Mouse (Mus musculus): Measurements from ENCODE around the gene Fbxl8. TPM values are rescaled to one million over a fixed set of nuclear protein-coding genes. Genes with fewer than 3 reads are reported as not detected.

Fbxl8 gene
- polyA plus RNA-seq, 1 experiment from 2014 or later = 2.6 TPM

GRCm38 (mm10) chr8:105269461-105269947, 5.1 kb downstream of the Fbxl8 start, which contains the start of gene Hsf4:
Gene Hsf4 (plus strand): TSS chr8:105269801.
- H3K9ac ChIP-seq = peak within 1 kb of the TSS; percentile 70
- peaks cover 37% of the 10 kb centered on the region for H3K4me1 ChIP-seq (replicated peaks)
- peaks cover 5% of the 10 kb centered on the region; the same call in 1 of the 2 replicates for H3K9me3 ChIP-seq (replicated peaks)
- under 1% methylated on average over 41 of the region's 42 CpGs for WGBS
- ATAC-seq (ENCODE audit: insufficient number of reproducible peaks, low FRiP score) = no peak
- H3K4me2 ChIP-seq = peak within 1 kb of the TSS; percentile 87
- H3K27ac ChIP-seq (ENCODE audit: poor library complexity, severe bottlenecking) = no peak within 1 kb of the TSS
- H3K4me3 ChIP-seq = peak within 1 kb of the TSS; percentile 53
- H3K27me3 ChIP-seq (replicated peaks) = peaks cover 89% of the 10 kb centered on the region
- H3K36me3 ChIP-seq = no peaks in the 10 kb centered on the region

GRCm38 (mm10) chr8:105270101-105270915, 5.9 kb downstream of the Fbxl8 start:
- Histone ChIP-seq H3K4me2 (peak overlapping the region; percentile 87), H3K9ac (peak overlapping the region; percentile 70), H3K9me3 (replicated peaks) (peaks cover 5% of the 10 kb centered on the region; the same call in 1 of the 2 replicates), H3K36me3 (no peaks in the 10 kb centered on the region), H3K27ac (ENCODE audit: poor library complexity, severe bottlenecking) (no peak overlapping the region), H3K4me3 (peak overlapping the region; percentile 53), H3K4me1 (replicated peaks) (peaks cover 33% of the 10 kb centered on the region), H3K27me3 (replicated peaks) (peaks cover 97% of the 10 kb centered on the region)
- 4% methylated on average over 39 of the region's 39 CpGs for WGBS
- no peak for ATAC-seq (ENCODE audit: insufficient number of reproducible peaks, low FRiP score)

- Histone ChIP-seq H3K9me3 (replicated peaks) (peaks cover 5% of the 10 kb centered on the region; the same call in 1 of the 2 replicates), H3K4me3 (0 out of 2 replicates have a peak overlapping the region, but pooled peaks have one; percentile 0), H3K4me1 (replicated peaks) (peaks cover 38% of the 10 kb centered on the region), H3K4me2 (peak overlapping the region; percentile 87; the same call in 1 of the 2 replicates), H3K27ac (ENCODE audit: poor library complexity, severe bottlenecking) (no peak overlapping the region), H3K27me3 (replicated peaks) (peaks cover 98% of the 10 kb centered on the region), H3K9ac (no peak overlapping the region), H3K36me3 (no peaks in the 10 kb centered on the region)
- no peak for ATAC-seq (ENCODE audit: insufficient number of reproducible peaks, low FRiP score)
- 4% methylated on average over 11 of the region's 11 CpGs for WGBS
These were observed 6.4 kb downstream of the Fbxl8 start for GRCm38 (mm10) chr8:105270916-105271186.

- 6% methylated on average over 11 of the region's 11 CpGs for WGBS
- Histone ChIP-seq H3K4me1 (replicated peaks) (peaks cover 35% of the 10 kb centered on the region), H3K4me2 (peak overlapping the region; percentile 80), H3K9ac (peak overlapping the region; percentile 49; the same call in 1 of the 2 replicates), H3K9me3 (replicated peaks) (no peaks in the 10 kb centered on the region), H3K36me3 (no peaks in the 10 kb centered on the region), H3K27ac (ENCODE audit: poor library complexity, severe bottlenecking) (no peak overlapping the region), H3K4me3 (peak overlapping the region; percentile 48), H3K27me3 (replicated peaks) (peaks cover 97% of the 10 kb centered on the region)
- ATAC-seq (ENCODE audit: insufficient number of reproducible peaks, low FRiP score) = no peak
These were observed 10.9 kb downstream of the Fbxl8 start for GRCm38 (mm10) chr8:105275387-105275786.

- Histone ChIP-seq H3K27ac (ENCODE audit: poor library complexity, severe bottlenecking) (no peak within 1 kb of the TSS), H3K9me3 (replicated peaks) (no peaks in the 10 kb centered on the region), H3K9ac (peak within 1 kb of the TSS; percentile 49), H3K27me3 (replicated peaks) (peaks cover 97% of the 10 kb centered on the region), H3K4me2 (peak within 1 kb of the TSS; percentile 80), H3K36me3 (no peaks in the 10 kb centered on the region), H3K4me1 (replicated peaks) (peaks cover 30% of the 10 kb centered on the region), H3K4me3 (peak within 1 kb of the TSS; percentile 48)
- ATAC-seq (ENCODE audit: insufficient number of reproducible peaks, low FRiP score) = no peak
- WGBS = 11% methylated on average over 10 of the region's 10 CpGs
These were observed 11.4 kb downstream of the Fbxl8 start, which contains the start of gene Nol3 for GRCm38 (mm10) chr8:105275840-105276239. Gene Nol3 (plus strand): TSS chr8:105276140.

GRCm38 (mm10) chr8:105276292-105277120, 12.1 kb downstream of the Fbxl8 start:
- peak overlapping the region; percentile 49 for H3K9ac ChIP-seq
- peaks cover 29% of the 10 kb centered on the region for H3K4me1 ChIP-seq (replicated peaks)
- H3K27ac ChIP-seq (ENCODE audit: poor library complexity, severe bottlenecking) = no peak overlapping the region
- H3K27me3 ChIP-seq (replicated peaks) = peaks cover 94% of the 10 kb centered on the region
- peak overlapping the region; percentile 80 for H3K4me2 ChIP-seq
- ATAC-seq (ENCODE audit: insufficient number of reproducible peaks, low FRiP score) = peak; percentile 52
- 2% methylated on average over 30 of the region's 30 CpGs for WGBS
- H3K4me3 ChIP-seq = peak overlapping the region; percentile 48
- H3K9me3 ChIP-seq (replicated peaks) = no peaks in the 10 kb centered on the region
- H3K36me3 ChIP-seq = peaks cover 2% of the 10 kb centered on the region; the same call in 1 of the 2 replicates

- peaks cover 8% of the 10 kb centered on the region; the same call in 1 of the 2 replicates for H3K36me3 ChIP-seq
- peaks cover 82% of the 10 kb centered on the region for H3K27me3 ChIP-seq (replicated peaks)
- H3K27ac ChIP-seq (ENCODE audit: poor library complexity, severe bottlenecking) = no peak overlapping the region
- ATAC-seq (ENCODE audit: insufficient number of reproducible peaks, low FRiP score) = peak; percentile 26
- H3K4me3 ChIP-seq = peak overlapping the region; percentile 33
- H3K9ac ChIP-seq = peak overlapping the region; percentile 42; the same call in 1 of the 2 replicates
- peaks cover 29% of the 10 kb centered on the region for H3K4me1 ChIP-seq (replicated peaks)
- H3K9me3 ChIP-seq (replicated peaks) = no peaks in the 10 kb centered on the region
- peak overlapping the region; percentile 67 for H3K4me2 ChIP-seq
- 3% methylated on average over 28 of the region's 28 CpGs for WGBS
These were observed 14.5 kb downstream of the Fbxl8 start for GRCm38 (mm10) chr8:105278911-105279334.

- Histone ChIP-seq H3K27me3 (replicated peaks) (peaks cover 74% of the 10 kb centered on the region), H3K27ac (ENCODE audit: poor library complexity, severe bottlenecking) (no peak overlapping the region), H3K4me2 (no peak overlapping the region), H3K36me3 (peaks cover 13% of the 10 kb centered on the region; the same call in 1 of the 2 replicates), H3K9me3 (replicated peaks) (no peaks in the 10 kb centered on the region), H3K4me1 (replicated peaks) (peaks cover 25% of the 10 kb centered on the region), H3K9ac (no peak overlapping the region), H3K4me3 (no peak overlapping the region)
- 74% methylated on average over 3 of the region's 3 CpGs for WGBS
- no peak for ATAC-seq (ENCODE audit: insufficient number of reproducible peaks, low FRiP score)
These were observed 16.1 kb downstream of the Fbxl8 start for GRCm38 (mm10) chr8:105280567-105280966.

- peaks cover 13% of the 10 kb centered on the region; the same call in 1 of the 2 replicates for H3K36me3 ChIP-seq
- peaks cover 14% of the 10 kb centered on the region for H3K4me1 ChIP-seq (replicated peaks)
- WGBS = 82% methylated on average over 12 of the region's 12 CpGs
- H3K27me3 ChIP-seq (replicated peaks) = peaks cover 65% of the 10 kb centered on the region
- no peak overlapping the region for H3K4me2 ChIP-seq
- H3K9me3 ChIP-seq (replicated peaks) = no peaks in the 10 kb centered on the region
- ATAC-seq (ENCODE audit: insufficient number of reproducible peaks, low FRiP score) = no peak
- H3K4me3 ChIP-seq = no peak overlapping the region
- no peak overlapping the region for H3K27ac ChIP-seq (ENCODE audit: poor library complexity, severe bottlenecking)
- H3K9ac ChIP-seq = no peak overlapping the region
These were observed 17.4 kb downstream of the Fbxl8 start for GRCm38 (mm10) chr8:105281821-105282220.

GRCm38 (mm10) chr8:105282239-105282638, 17.8 kb downstream of the Fbxl8 start:
- H3K4me3 ChIP-seq = no peak overlapping the region
- peaks cover 13% of the 10 kb centered on the region; the same call in 1 of the 2 replicates for H3K36me3 ChIP-seq
- H3K9me3 ChIP-seq (replicated peaks) = no peaks in the 10 kb centered on the region
- H3K9ac ChIP-seq = no peak overlapping the region
- peaks cover 61% of the 10 kb centered on the region for H3K27me3 ChIP-seq (replicated peaks)
- no peak for ATAC-seq (ENCODE audit: insufficient number of reproducible peaks, low FRiP score)
- no peak overlapping the region for H3K27ac ChIP-seq (ENCODE audit: poor library complexity, severe bottlenecking)
- no peak overlapping the region for H3K4me2 ChIP-seq
- 59% methylated on average over 4 of the region's 4 CpGs for WGBS
- peaks cover 14% of the 10 kb centered on the region for H3K4me1 ChIP-seq (replicated peaks)
